Mouse (Mus musculus) C2C12 (cell line): ENCODE results near the gene Plcg2.

ENCODE experiments used
- CTCF ChIP-seq: IDR thresholded peaks from one replicate; pipeline ENCODE4 v1.5.1; 2011; ENCODE audit not compliant: control insufficient read depth, insufficient read depth, insufficient read length
- MAX ChIP-seq: IDR thresholded peaks from one replicate; pipeline ENCODE4 v1.6.1; 2011; ENCODE audit warnings: mild to moderate bottlenecking, control low read depth
- MYOD1 ChIP-seq: IDR thresholded peaks from one replicate; pipeline ENCODE4 v1.6.1; 2011; ENCODE audit warnings: low read depth; ENCODE audit not compliant: control insufficient read depth, insufficient read length
- USF1 ChIP-seq: IDR thresholded peaks from one replicate; pipeline ENCODE4 v1.6.1; 2011; ENCODE audit warnings: low read depth, mild to moderate bottlenecking, control low read depth, moderate library complexity

DNA sequence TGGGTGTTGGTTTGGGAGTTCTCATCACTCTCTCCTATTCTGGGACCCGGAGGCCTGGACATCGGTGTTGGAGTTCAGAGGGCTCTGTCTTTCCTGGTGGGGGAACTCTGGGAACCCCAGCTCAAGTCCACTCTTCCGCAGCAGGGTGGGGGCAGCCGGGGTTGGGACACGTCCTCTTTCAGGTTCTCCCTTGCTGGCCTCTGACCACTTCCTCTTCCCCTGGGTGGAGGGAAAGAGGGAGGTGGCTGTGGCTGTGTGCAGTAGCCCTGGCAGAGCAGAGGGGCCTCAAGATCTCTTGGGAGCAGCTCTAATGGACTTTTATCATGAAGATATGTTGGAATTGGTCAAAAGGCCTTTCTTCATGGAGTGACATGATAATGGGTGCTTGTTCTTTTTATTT lies 16.3 kb upstream of the Plcg2 start:
- TF ChIP-seq USF1 = no peak
- no peak for TF ChIP-seq CTCF
- no peak for TF ChIP-seq MAX
- TF ChIP-seq MYOD1 = no peak
